Mouse (Mus musculus) CH12.LX (cell line): ENCODE data around the gene Jmjd8. TPM values are rescaled to one million over a fixed set of nuclear protein-coding genes. Genes with fewer than 3 reads are reported as not detected.

ENCODE experiments used
- DNase-seq: peaks from one replicate; pipeline ENCODE4 v3.0.0-alpha.2; 2013; ENCODE audit errors: extremely low read depth
- H3K27ac ChIP-seq: 2 replicates; pipeline ENCODE4 v1.5.1; 2012; ENCODE audit warnings: low read depth, mild to moderate bottlenecking, control low read depth, moderate library complexity; ENCODE audit not compliant: insufficient read depth
- H3K27me3 ChIP-seq: replicated peaks from 2 replicates; pipeline ENCODE3; 2012; ENCODE audit warnings: inconsistent platforms
- H3K36me3 ChIP-seq, 2 experiments: replicated peaks in 1 of 2; 2 replicates each; pipeline versions ENCODE3 to v1.6.1; 2012; ENCODE audit warnings: inconsistent platforms in 1 of 2, low read length in 1 of 2, mild to moderate bottlenecking in 1 of 2, mixed read lengths in 1 of 2, moderate library complexity in 1 of 2; ENCODE audit not compliant: control insufficient read depth in 1 of 2, insufficient read depth in 1 of 2
- H3K4me1 ChIP-seq, 2 experiments: 2 replicates each; pipeline ENCODE4 v1.6.1; 2012; ENCODE audit warnings: inconsistent platforms in 1 of 2, moderate library complexity in 1 of 2; ENCODE audit not compliant: insufficient read depth in 2 of 2, control insufficient read depth in 1 of 2
- H3K4me2 ChIP-seq: 2 replicates; pipeline ENCODE4 v1.6.1; 2012; ENCODE audit warnings: low read depth, mild to moderate bottlenecking, control low read depth; ENCODE audit not compliant: poor library complexity, insufficient read depth, severe bottlenecking
- H3K4me3 ChIP-seq, 3 experiments: fragments of 150-350 bp in 1 of 3; sonication (generic) in 1 of 3; replicated peaks in 1 of 3; 2 replicates each; pipeline versions ENCODE3 to v1.5.1; 2011 to 2012; ENCODE audit warnings: low read depth in 2 of 3, low read length in 2 of 3, mild to moderate bottlenecking in 2 of 3, moderate library complexity in 2 of 3, control low read depth in 1 of 3, improper control_type of control experiment in 1 of 3, inconsistent platforms in 1 of 3, mixed read lengths in 1 of 3; ENCODE audit not compliant: poor library complexity in 1 of 3
- H3K79me2 ChIP-seq: replicated peaks from 2 replicates; pipeline ENCODE4 v1.6.1; 2012; ENCODE audit warnings: mild to moderate bottlenecking, moderate library complexity; ENCODE audit not compliant: control insufficient read depth, poor library complexity, insufficient read depth, severe bottlenecking; ENCODE audit errors: extremely low read depth
- H3K9ac ChIP-seq: 2 replicates; pipeline ENCODE4 v1.6.1; 2012; ENCODE audit warnings: low read depth, mild to moderate bottlenecking, control low read depth, moderate library complexity; ENCODE audit not compliant: insufficient read depth
- H3K9me3 ChIP-seq: replicated peaks from 2 replicates; pipeline ENCODE3; 2012; ENCODE audit warnings: low read length, inconsistent platforms, mixed read lengths
- BHLHE40 ChIP-seq: IDR thresholded peaks from 2 replicates; pipeline ENCODE4 v1.6.1; 2011; ENCODE audit warnings: mild to moderate bottlenecking, low read depth, low read length, improper control_type of control experiment
- CHD1 ChIP-seq: IDR thresholded peaks from 2 replicates; pipeline ENCODE4 v1.6.1; 2012; ENCODE audit warnings: low read depth, low read length, improper control_type of control experiment, inconsistent platforms
- E2F4 ChIP-seq: IDR thresholded peaks from 2 replicates; pipeline ENCODE4 v1.6.1; 2011; ENCODE audit warnings: low read depth, low read length, improper control_type of control experiment; ENCODE audit not compliant: insufficient replicate concordance
- ELF1 ChIP-seq: IDR thresholded peaks from 2 replicates; pipeline ENCODE4 v1.6.1; 2014; ENCODE audit warnings: low read depth, mild to moderate bottlenecking, inconsistent platforms, low read length, improper control_type of control experiment
- EP300 ChIP-seq: IDR thresholded peaks from 2 replicates; pipeline ENCODE4 v1.6.1; 2011; ENCODE audit warnings: low read length, improper control_type of control experiment
- ETS1 ChIP-seq: conservative IDR thresholded peaks from 2 replicates; pipeline ENCODE4 v1.6.1; 2012; ENCODE audit warnings: low read depth, mild to moderate bottlenecking, inconsistent platforms, low read length, improper control_type of control experiment, moderate library complexity
- GABPA ChIP-seq: IDR thresholded peaks from 2 replicates; pipeline ENCODE4 v1.6.1; 2012; ENCODE audit warnings: low read depth, low read length, improper control_type of control experiment, inconsistent platforms; ENCODE audit not compliant: insufficient replicate concordance
- HCFC1 ChIP-seq: IDR thresholded peaks from 2 replicates; pipeline ENCODE4 v1.6.1; 2012; ENCODE audit warnings: low read depth, mild to moderate bottlenecking, inconsistent platforms, low read length, improper control_type of control experiment
- IRF4 ChIP-seq: IDR thresholded peaks from 2 replicates; pipeline ENCODE4 v1.6.1; 2014; ENCODE audit warnings: low read depth, mild to moderate bottlenecking, inconsistent platforms, low read length, improper control_type of control experiment
- KAT2A ChIP-seq: IDR thresholded peaks from 2 replicates; pipeline ENCODE4 v1.6.1; 2012; ENCODE audit warnings: low read length, improper control_type of control experiment, inconsistent platforms; ENCODE audit not compliant: insufficient replicate concordance
- MAFK ChIP-seq: IDR thresholded peaks from 2 replicates; pipeline ENCODE4 v1.6.1; 2011; ENCODE audit warnings: low read length, improper control_type of control experiment; ENCODE audit not compliant: insufficient replicate concordance
- MAX ChIP-seq: IDR thresholded peaks from 2 replicates; pipeline ENCODE4 v1.6.1; 2011; ENCODE audit warnings: low read length, improper control_type of control experiment
- MAZ ChIP-seq: IDR thresholded peaks from 2 replicates; pipeline ENCODE4 v1.6.1; 2012; ENCODE audit warnings: low read depth, mild to moderate bottlenecking, inconsistent platforms, low read length, improper control_type of control experiment, moderate library complexity
- MEF2A ChIP-seq: IDR thresholded peaks from 2 replicates; pipeline ENCODE4 v1.6.1; 2014; ENCODE audit warnings: low read depth, mild to moderate bottlenecking, inconsistent platforms, low read length, improper control_type of control experiment, borderline replicate concordance
- MXI1 ChIP-seq: IDR thresholded peaks from 2 replicates; pipeline ENCODE4 v1.6.1; 2011; ENCODE audit warnings: mild to moderate bottlenecking, low read depth, low read length, improper control_type of control experiment
- NELFE ChIP-seq: IDR thresholded peaks from 2 replicates; pipeline ENCODE4 v1.6.1; 2011; ENCODE audit warnings: low read depth, low read length, improper control_type of control experiment
- PAX5 ChIP-seq: IDR thresholded peaks from 2 replicates; pipeline ENCODE4 v1.6.1; 2012; ENCODE audit warnings: low read length, inconsistent platforms, mixed read lengths
- POLR2A ChIP-seq: IDR thresholded peaks from 2 replicates; pipeline ENCODE4 v1.6.1; 2011; ENCODE audit warnings: low read depth, mild to moderate bottlenecking, improper control_type of control experiment, low read length
- POLR2AphosphoS2 ChIP-seq: IDR thresholded peaks from 2 replicates; pipeline ENCODE4 v1.6.1; 2011; ENCODE audit warnings: low read depth, low read length, improper control_type of control experiment
- SIN3A ChIP-seq: IDR thresholded peaks from 2 replicates; pipeline ENCODE4 v1.6.1; 2012; ENCODE audit warnings: low read length, improper control_type of control experiment, inconsistent platforms
- SMC3 ChIP-seq: IDR thresholded peaks from 2 replicates; pipeline ENCODE4 v1.6.1; 2011; ENCODE audit warnings: low read depth, low read length, improper control_type of control experiment
- TBP ChIP-seq: conservative IDR thresholded peaks from 2 replicates; pipeline ENCODE4 v1.6.1; 2011; ENCODE audit warnings: low read depth, low read length, improper control_type of control experiment
- TCF12 ChIP-seq: IDR thresholded peaks from 2 replicates; pipeline ENCODE4 v1.6.1; 2014; ENCODE audit warnings: low read depth, mild to moderate bottlenecking, inconsistent platforms, low read length, improper control_type of control experiment
- UBTF ChIP-seq: IDR thresholded peaks from 2 replicates; pipeline ENCODE4 v1.6.1; 2012; ENCODE audit warnings: low read depth, mild to moderate bottlenecking, inconsistent platforms, low read length, improper control_type of control experiment, moderate library complexity
- USF1 ChIP-seq: IDR thresholded peaks from 2 replicates; pipeline ENCODE4 v1.6.1; 2014; ENCODE audit warnings: low read depth, mild to moderate bottlenecking, inconsistent platforms, low read length, improper control_type of control experiment
- USF2 ChIP-seq: conservative IDR thresholded peaks from 2 replicates; pipeline ENCODE4 v1.6.1; 2011; ENCODE audit warnings: low read depth, low read length, improper control_type of control experiment
- ZC3H11A ChIP-seq: IDR thresholded peaks from 2 replicates; pipeline ENCODE4 v1.6.1; 2012; ENCODE audit warnings: low read depth, mild to moderate bottlenecking, inconsistent platforms, low read length, improper control_type of control experiment
- ZMIZ1 ChIP-seq: IDR thresholded peaks from 2 replicates; pipeline ENCODE4 v1.6.1; 2012; ENCODE audit warnings: low read depth, mild to moderate bottlenecking, inconsistent platforms, low read length, improper control_type of control experiment
- ZNF384 ChIP-seq: IDR thresholded peaks from 2 replicates; pipeline ENCODE4 v1.6.1; 2012; ENCODE audit warnings: low read depth, low read length, improper control_type of control experiment, inconsistent platforms
- dilution Hi-C: fragments of 300-500 bp; cut with MboI; formaldehyde crosslinking; loops from 2 replicates; pipeline ENCODE4 v1.14.3; 2020; ENCODE audit warnings: low sequenced_read_pairs; ENCODE audit not compliant: extremely low pct_unique_long_range_greater_than_20kb, extremely low pct_ligation_motif_present
- in situ Hi-C: fragments of 300-500 bp; cut with MboI; formaldehyde crosslinking; loops from 3 replicates; pipeline ENCODE4 v1.14.3; 2019; ENCODE audit warnings: low sequenced_read_pairs, low pct_ligation_motif_present, low pct_unique_long_range_greater_than_20kb, mixed read lengths
- polyA plus RNA-seq: library from polyadenylated mRNA; unstranded; fragments of >175 nt; gene quantifications from 2 replicates; pipeline ENCODE4 v1.2.1, GENCODE M21; 2012; ENCODE audit warnings: low read depth; ENCODE audit not compliant: insufficient read length
- total RNA-seq, 2 experiments: library from RNA; depleted of rRNA; stranded (reverse); fragments of 300-350 nt in 1 of 2; fragments of >200 nt in 1 of 2; gene quantifications; 2 replicates each; pipeline ENCODE4 v1.2.3; 2012 to 2014

Gene Jmjd8
- total and polyA plus RNA-seq, 3 experiments: 4.8 to 8.3 (median 7.7) TPM

GRCm38 (mm10) chr17:25823452-25823851 lies 5.2 kb upstream of the Jmjd8 start, which contains the start of gene Wdr24:
TSS of gene Wdr24 (plus strand) at chr17:25823627.
- Histone ChIP-seq H3K27me3 (peaks cover 40% of the 10 kb centered on the region), H3K4me3 (peak within 1 kb of the TSS; percentile 85 to 89 (median 85)), H3K27ac (peak within 1 kb of the TSS; percentile 21; the same call in 1 of the 2 replicates), H3K4me2 (peak within 1 kb of the TSS; percentile 85), H3K9me3 (no peaks in the 10 kb centered on the region), H3K4me1 (peaks cover 26 to 47% of the 10 kb centered on the region in 2 experiments), H3K79me2 (no peaks in the 10 kb centered on the region), H3K36me3 (peaks cover 32 to 35% of the 10 kb centered on the region in 2 experiments), H3K9ac (peak within 1 kb of the TSS; percentile 91)
- dilution Hi-C loops: no loop called here
- TF ChIP-seq NELFE (peak; percentile 71; the same call in 1 of the 2 replicates), ZC3H11A (no peak), TCF12 (peak; percentile 92), BHLHE40 (no peak), HCFC1 (peak; percentile 95), PAX5 (no peak), SMC3 (no peak), E2F4 (no peak), ETS1 (no peak), ZMIZ1 (no peak), MXI1 (no peak), IRF4 (no peak), EP300 (no peak), UBTF (no peak), MAX (no peak), POLR2AphosphoS2 (no peak), ZNF384 (no peak), ELF1 (peak; percentile 91), TBP (peak; percentile 97), MAFK (no peak), MAZ (no peak), USF2 (no peak), GABPA (no peak; the same call in 1 of the 2 replicates), CHD1 (no peak), POLR2A (peak; percentile 74), KAT2A (peak; percentile 83; the same call in 1 of the 2 replicates), MEF2A (no peak), SIN3A (0 out of 2 replicates have a peak, but pooled peaks have one; percentile 43), USF1 (no peak)
- in situ Hi-C loops: no loop called here
- peak; percentile 94 for DNase-seq
